Mouse (Mus musculus) forebrain, postnatal 0 days (tissue): ENCODE measurements around the gene Lypd6b. TPM values are rescaled to one million over a fixed set of nuclear protein-coding genes. Genes with fewer than 3 reads are reported as not detected.

Experiments
- ATAC-seq: fragments of 200-750 bp; cut with Nextera tagmentation; 2 replicates; pipeline ENCODE4 v1.8.0; 2017; ENCODE audit warnings: mild to moderate bottlenecking, moderate library complexity
- DNase-seq: peaks from one replicate; pipeline ENCODE4 v3.0.0-alpha.2; 2015
- H3K27ac ChIP-seq: fragments of 300-500 bp; sonication (generic); 2 replicates; pipeline ENCODE4 v1.5.1; 2014; ENCODE audit warnings: low read depth, mild to moderate bottlenecking, antibody characterized with exemption, low read length, moderate library complexity, mixed read lengths
- H3K27me3 ChIP-seq: fragments of 300-500 bp; sonication (generic); 2 replicates; pipeline ENCODE4 v1.6.1; 2014; ENCODE audit warnings: mild to moderate bottlenecking, low read length, mixed read lengths; ENCODE audit not compliant: insufficient read depth
- H3K36me3 ChIP-seq: fragments of 300-500 bp; sonication (generic); 2 replicates; pipeline ENCODE4 v1.6.1; 2014; ENCODE audit warnings: mild to moderate bottlenecking, moderate library complexity; ENCODE audit not compliant: insufficient read depth
- H3K4me1 ChIP-seq: fragments of 300-500 bp; sonication (generic); 2 replicates; pipeline ENCODE4 v1.6.1; 2014; ENCODE audit warnings: antibody characterized with exemption; ENCODE audit not compliant: insufficient read depth
- H3K4me2 ChIP-seq: fragments of 300-500 bp; sonication (generic); 2 replicates; pipeline ENCODE4 v1.6.1; 2014; ENCODE audit warnings: low read depth, mild to moderate bottlenecking, moderate library complexity
- H3K4me3 ChIP-seq: fragments of 300-500 bp; sonication (generic); 2 replicates; pipeline ENCODE4 v1.5.1; 2014; ENCODE audit warnings: low read depth, low read length, mixed read lengths
- H3K9ac ChIP-seq: fragments of 300-500 bp; sonication (generic); 2 replicates; pipeline ENCODE4 v1.6.1; 2014; ENCODE audit warnings: mild to moderate bottlenecking
- H3K9me3 ChIP-seq: fragments of 300-500 bp; sonication (generic); 2 replicates; pipeline ENCODE4 v1.6.1; 2016; ENCODE audit warnings: low read length
- CTCF ChIP-seq: sonication (generic); IDR thresholded peaks from 2 replicates; pipeline ENCODE4 v1.5.1; 2016; ENCODE audit warnings: antibody characterized with exemption, control low read depth, low read depth
- WGBS: fragments of 180-500 bp; shearing (Covaris S2); extraction: QIAGEN DNeasy Blood & Tissue Kit; methylation state at CpG from one replicate; pipeline ENCODE4 v1.1.7; 2014; 5-methylcytosine and 5-hydroxymethylcytosine counted together
- polyA plus RNA-seq: library from polyadenylated mRNA; unstranded; fragments of >200 nt; fragmentation: Nextera tagmentation; extraction: Ambion mirVana; gene quantifications from 2 replicates; pipeline ENCODE4 v1.2.1, GENCODE M21; 2015
- total RNA-seq: library from RNA; depleted of rRNA; stranded (reverse); fragments of >200 nt; gene quantifications from 2 replicates; pipeline ENCODE4 v1.2.3, GENCODE M21; 2014; rRNA removed

The Lypd6b gene
- total RNA-seq (18.6 and 23.3 TPM in 2 replicates), polyA plus RNA-seq (18.0 and 22.2 TPM in 2 replicates)

DNA sequence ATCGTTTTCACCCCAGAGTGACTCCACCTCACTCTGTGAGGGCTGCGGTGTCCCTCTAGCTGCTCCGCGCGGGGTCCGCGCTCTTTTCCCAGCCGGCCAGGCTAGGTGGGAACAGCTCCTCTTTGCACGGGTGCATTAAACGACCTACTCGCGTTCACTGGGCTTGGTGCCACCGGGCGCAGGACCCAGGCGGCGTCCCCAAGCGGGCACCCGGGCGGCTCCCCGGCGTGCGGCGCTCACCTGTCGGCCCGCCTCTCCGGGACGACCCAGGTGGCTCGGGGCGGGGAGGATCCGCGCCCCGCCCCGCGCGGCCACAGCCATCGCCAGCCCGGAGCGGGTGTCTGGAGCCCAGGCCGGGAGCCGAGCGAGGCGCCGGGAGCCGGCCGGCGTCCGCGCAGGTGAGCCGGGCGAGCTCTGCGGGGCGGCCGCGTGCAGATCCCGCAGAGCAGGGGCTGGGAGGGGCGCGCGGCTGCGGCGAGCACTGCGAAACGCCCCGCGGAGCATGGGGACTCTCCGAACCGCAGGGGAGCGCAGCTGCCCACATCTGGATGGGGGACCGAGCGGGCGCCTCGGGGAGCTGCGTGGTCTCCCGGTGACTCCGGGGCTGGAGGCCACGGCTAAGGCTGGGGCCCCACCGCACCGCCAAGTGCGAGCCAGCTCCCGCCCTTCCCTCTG, at the start of gene Lypd6b:
Gene Lypd6b (plus strand): TSS at position 313 of the 675 bp plus-strand sequence.
- WGBS: 2% methylated on average over 73 of the region's 79 CpGs
- no peaks in the 10 kb centered on the region for H3K9me3 ChIP-seq

GRCm38 (mm10) chr2:49739046-49739445, 48.4 kb upstream of the Lypd6b start:
- H3K36me3 ChIP-seq: peaks cover 35% of the 10 kb centered on the region
- H3K4me1 ChIP-seq: peaks cover 7% of the 10 kb centered on the region; the same call in 1 of the 2 replicates
- no peak for ATAC-seq
- no peaks in the 10 kb centered on the region for H3K9me3 ChIP-seq
- no peak overlapping the region for H3K4me3 ChIP-seq
- WGBS: 68% methylated on average over 5 of the region's 5 CpGs
- H3K4me2 ChIP-seq: no peak overlapping the region
- DNase-seq: no peak
- no peak overlapping the region for H3K9ac ChIP-seq
- no peaks in the 10 kb centered on the region for H3K27me3 ChIP-seq
- TF ChIP-seq CTCF: no peak
- H3K27ac ChIP-seq: no peak overlapping the region

More for the DNA sequence above, at the start of gene Lypd6b:
- peak; percentile 69 for ATAC-seq
- Histone ChIP-seq H3K4me1 (no peaks in the 10 kb centered on the region), H3K36me3 (no peaks in the 10 kb centered on the region), H3K4me2 (peak within 1 kb of the TSS; percentile 99), H3K27ac (0 out of 2 replicates have a peak within 1 kb of the TSS, but pooled peaks have one; percentile 9), H3K4me3 (peak within 1 kb of the TSS; percentile 65), H3K27me3 (peaks cover 5% of the 10 kb centered on the region; the same call in 1 of the 2 replicates), H3K9ac (peak within 1 kb of the TSS; percentile 65)
- peak; percentile 48 for DNase-seq
- no peak for TF ChIP-seq CTCF

DNA sequence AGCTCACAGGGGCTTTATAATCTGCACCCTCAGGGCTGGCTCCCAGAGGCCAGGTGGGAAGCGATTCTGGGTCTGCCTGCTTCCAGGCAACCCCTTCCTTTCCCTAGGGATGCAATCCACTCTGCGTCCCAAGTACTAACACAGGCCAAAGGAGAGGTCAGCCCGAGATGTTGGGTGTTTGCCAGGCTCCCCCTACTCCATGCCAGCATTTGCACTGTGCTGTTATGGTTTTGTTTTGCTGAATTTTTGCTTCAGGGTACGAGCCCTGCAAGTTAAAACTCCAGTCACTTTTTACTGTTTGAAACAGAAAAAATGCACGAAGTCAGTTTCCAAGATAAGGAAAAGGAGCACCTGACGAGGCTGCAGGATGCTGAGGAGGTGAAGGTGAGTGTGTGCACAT, 46.5 kb upstream of the Lypd6b start:
- 70% methylated on average over 6 of the region's 6 CpGs for WGBS
- Histone ChIP-seq H3K27me3 (no peaks in the 10 kb centered on the region), H3K4me1 (peaks cover 7% of the 10 kb centered on the region; the same call in 1 of the 2 replicates), H3K27ac (peak overlapping the region; percentile 77), H3K4me3 (no peak overlapping the region), H3K9ac (no peak overlapping the region), H3K9me3 (no peaks in the 10 kb centered on the region), H3K4me2 (no peak overlapping the region), H3K36me3 (peaks cover 47% of the 10 kb centered on the region)
- ATAC-seq (no peak), DNase-seq (no peak)
- TF ChIP-seq CTCF: no peak

GRCm38 (mm10) chr2:49741895-49742734, 45.4 kb upstream of the Lypd6b start:
- WGBS: 39% methylated on average over 16 of the region's 16 CpGs
- H3K9ac ChIP-seq: no peak overlapping the region
- H3K9me3 ChIP-seq: no peaks in the 10 kb centered on the region
- no peaks in the 10 kb centered on the region for H3K27me3 ChIP-seq
- no peak overlapping the region for H3K4me2 ChIP-seq
- peak overlapping the region; percentile 77 for H3K27ac ChIP-seq
- DNase-seq: peak; percentile 84
- peaks cover 7% of the 10 kb centered on the region; the same call in 1 of the 2 replicates for H3K4me1 ChIP-seq
- no peak overlapping the region for H3K4me3 ChIP-seq
- peak; percentile 76 for ATAC-seq
- peaks cover 56% of the 10 kb centered on the region for H3K36me3 ChIP-seq
- no peak for TF ChIP-seq CTCF

DNA sequence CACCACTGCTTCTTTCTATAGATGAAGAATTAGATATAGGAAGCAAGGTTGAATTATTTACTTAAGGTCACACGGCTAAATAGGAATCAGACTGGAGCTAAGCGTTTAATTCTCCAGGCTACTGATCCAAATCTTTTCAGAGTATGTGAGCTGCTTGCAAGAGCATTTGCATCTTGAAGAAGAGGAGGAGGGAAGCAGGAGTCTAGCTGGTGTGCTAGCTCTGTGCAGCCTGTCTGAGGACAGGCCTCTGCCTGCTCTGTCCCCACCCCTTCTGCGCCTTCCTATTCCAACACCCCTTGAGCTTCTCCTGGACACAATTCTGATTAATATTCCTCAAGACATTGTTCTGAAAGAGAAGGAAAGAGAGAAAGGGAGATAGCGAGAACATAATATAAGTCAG, 44.6 kb upstream of the Lypd6b start:
- WGBS: 72% methylated on average over 4 of the region's 4 CpGs
- ATAC-seq: no peak
- Histone ChIP-seq H3K9me3 (no peaks in the 10 kb centered on the region), H3K27ac (peak overlapping the region; percentile 77), H3K4me2 (no peak overlapping the region), H3K4me1 (peaks cover 7% of the 10 kb centered on the region; the same call in 1 of the 2 replicates), H3K27me3 (no peaks in the 10 kb centered on the region), H3K9ac (no peak overlapping the region), H3K36me3 (peaks cover 56% of the 10 kb centered on the region), H3K4me3 (no peak overlapping the region)
- DNase-seq: no peak
- no peak for TF ChIP-seq CTCF

- H3K27me3 ChIP-seq: no peaks in the 10 kb centered on the region
- no peak overlapping the region for H3K4me2 ChIP-seq
- 56% methylated on average over 6 of the region's 6 CpGs for WGBS
- ATAC-seq (no peak), DNase-seq (no peak)
- peaks cover 7% of the 10 kb centered on the region; the same call in 1 of the 2 replicates for H3K4me1 ChIP-seq
- no peak overlapping the region for H3K4me3 ChIP-seq
- no peaks in the 10 kb centered on the region for H3K9me3 ChIP-seq
- peaks cover 57% of the 10 kb centered on the region for H3K36me3 ChIP-seq
- H3K9ac ChIP-seq: no peak overlapping the region
- TF ChIP-seq CTCF: no peak
- H3K27ac ChIP-seq: no peak overlapping the region
Measured at GRCm38 (mm10) chr2:49743775-49744174, 43.7 kb upstream of the Lypd6b start.
